Mouse (Mus musculus) forebrain, embryonic 16.5 days (tissue): ENCODE data around the gene Gm5800. TPM values are rescaled to one million over a fixed set of nuclear protein-coding genes. Genes with fewer than 3 reads are reported as not detected.

Experiments
- polyA plus RNA-seq: library from polyadenylated mRNA; unstranded; fragments of >200 nt; fragmentation: Nextera tagmentation; extraction: Ambion mirVana; gene quantifications from 2 replicates; pipeline ENCODE4 v1.2.1, GENCODE M21; 2015

Gm5800 gene
- polyA plus RNA-seq, 1 experiment from 2014 or later: not detected

Other genes starting within 250 kb of the Gm5800 start
- gene Gm5622, start 164.4 kb downstream of the Gm5800 start, polyA plus RNA-seq: not detected in 2 replicates
- not detected in 2 replicates for gene Gm17175, start 143.1 kb downstream of the Gm5800 start, polyA plus RNA-seq
- gene Gm17174, start 125.0 kb downstream of the Gm5800 start, polyA plus RNA-seq: not detected in 2 replicates
- gene Gm17078, start 105.9 kb downstream of the Gm5800 start, polyA plus RNA-seq: not detected in 2 replicates
- not detected in 2 replicates for gene Gm4181, start 81.5 kb downstream of the Gm5800 start, polyA plus RNA-seq
- gene Gm17079, start 21.7 kb downstream of the Gm5800 start, polyA plus RNA-seq: not detected in 2 replicates
- not detected in 2 replicates for gene Ang4, start 56.4 kb upstream of the Gm5800 start, polyA plus RNA-seq
- gene AY358078, start 82.9 kb upstream of the Gm5800 start, polyA plus RNA-seq: not detected in 2 replicates
- not detected in 2 replicates for gene Ear6, start 136.5 kb upstream of the Gm5800 start, polyA plus RNA-seq
- gene Mettl17, start 167.7 kb upstream of the Gm5800 start, polyA plus RNA-seq: 69.0 and 94.7 TPM in 2 replicates
- gene Slc39a2, start 175.7 kb upstream of the Gm5800 start, polyA plus RNA-seq: 1.5 and 2.6 TPM in 2 replicates
- 169 and 179 TPM in 2 replicates for gene Ndrg2, start 197.0 kb upstream of the Gm5800 start, polyA plus RNA-seq
- gene Tppp2, start 201.2 kb upstream of the Gm5800 start, polyA plus RNA-seq: not detected in 2 replicates
- gene Rnase13, start 205.6 kb upstream of the Gm5800 start, polyA plus RNA-seq: not detected in 2 replicates